Mouse (Mus musculus) stomach, embryonic 14.5 days (tissue): ENCODE measurements around the gene Chchd4. TPM values are rescaled to one million over a fixed set of nuclear protein-coding genes. Genes with fewer than 3 reads are reported as not detected.
A peak's percentile ranks its signal among the peaks of the same experiment; 100 is the strongest.

Experiments
- ATAC-seq: fragments of 200-750 bp; cut with Nextera tagmentation; 2 replicates; pipeline ENCODE4 v1.8.0; 2017; ENCODE audit warnings: low read depth, moderate TSS enrichment; ENCODE audit not compliant: insufficient number of reproducible peaks, insufficient read depth, low FRiP score
- H3K27ac ChIP-seq: fragments of 300-500 bp; sonication (generic); 2 replicates; pipeline ENCODE4 v1.5.1; 2014; ENCODE audit warnings: mild to moderate bottlenecking, low read length, moderate library complexity, mixed read lengths
- H3K27me3 ChIP-seq: fragments of 300-500 bp; sonication (generic); 2 replicates; pipeline ENCODE4 v1.6.1; 2014; ENCODE audit warnings: low read length, control low read depth, mixed read lengths; ENCODE audit not compliant: control insufficient read depth, insufficient read depth
- H3K36me3 ChIP-seq: fragments of 300-500 bp; sonication (generic); 2 replicates; pipeline ENCODE4 v1.6.1; 2014; ENCODE audit warnings: mild to moderate bottlenecking, control low read depth, low read length, moderate library complexity, mixed read lengths; ENCODE audit not compliant: control insufficient read depth, insufficient read depth
- H3K4me1 ChIP-seq: fragments of 300-500 bp; sonication (generic); 2 replicates; pipeline ENCODE4 v1.6.1; 2014; ENCODE audit warnings: low read length, control low read depth, mixed read lengths; ENCODE audit not compliant: control insufficient read depth, insufficient read depth
- H3K4me2 ChIP-seq: fragments of 300-500 bp; sonication (generic); replicated peaks from 2 replicates; pipeline ENCODE4 v1.6.1; 2014; ENCODE audit warnings: low read depth, low read length, control low read depth
- H3K4me3 ChIP-seq: fragments of 300-500 bp; sonication (generic); 2 replicates; pipeline ENCODE4 v1.5.1; 2014; ENCODE audit warnings: low read depth, low read length, control low read depth
- H3K9ac ChIP-seq: fragments of 300-500 bp; sonication (generic); replicated peaks from 2 replicates; pipeline ENCODE4 v1.6.1; 2014; ENCODE audit warnings: low read depth, mild to moderate bottlenecking, control low read depth, low read length, moderate library complexity, mixed read lengths
- H3K9me3 ChIP-seq: fragments of 300-500 bp; sonication (generic); 2 replicates; pipeline ENCODE4 v1.6.1; 2016; ENCODE audit warnings: low read depth, low read length, control low read depth; ENCODE audit not compliant: control insufficient read depth
- WGBS: fragments of 180-500 bp; shearing (Covaris S2); extraction: QIAGEN DNeasy Blood & Tissue Kit; methylation state at CpG from one replicate; pipeline ENCODE4 v1.1.7; 2014; 5-methylcytosine and 5-hydroxymethylcytosine counted together
- polyA plus RNA-seq: library from polyadenylated mRNA; unstranded; fragments of >200 nt; fragmentation: Nextera tagmentation; extraction: Ambion mirVana; gene quantifications from 2 replicates; pipeline ENCODE4 v1.2.1, GENCODE M21; 2014

Chchd4 gene
- polyA plus RNA-seq, 1 experiment from 2014 or later = 26.4 TPM

DNA sequence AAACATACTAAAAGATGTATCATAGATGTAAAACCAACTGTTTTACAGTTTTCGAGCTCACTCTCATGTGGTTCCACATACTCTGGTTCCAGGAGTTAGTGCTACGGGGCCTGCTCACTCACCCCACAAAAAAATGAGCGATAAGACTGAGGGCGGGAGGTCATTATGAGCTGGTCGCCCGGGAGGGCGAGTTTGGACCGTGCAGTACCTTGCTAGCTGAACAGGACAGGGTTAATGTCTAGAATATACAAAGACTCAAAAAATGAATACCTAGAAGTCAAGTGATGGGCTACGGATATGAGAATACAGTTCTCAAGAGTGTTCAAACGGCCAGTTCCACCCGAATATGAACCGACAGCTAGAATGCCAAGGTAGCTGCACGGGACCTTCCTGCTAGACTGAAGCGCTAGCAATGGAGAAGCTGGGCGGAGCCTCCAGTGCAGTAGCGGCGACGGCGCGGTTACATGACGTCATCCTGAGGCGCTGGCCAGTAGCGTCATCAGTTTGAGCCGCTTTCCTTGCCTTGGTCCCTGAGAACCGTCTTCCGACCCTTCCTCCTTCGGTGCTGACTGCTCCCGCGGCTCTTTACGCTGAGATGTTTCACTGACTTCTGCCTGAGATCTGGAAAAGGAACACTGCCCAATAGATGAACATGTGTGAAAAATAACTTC lies 32.7 kb downstream of the Chchd4 start:
- Histone ChIP-seq H3K9me3 (no peaks in the 10 kb centered on the region), H3K4me2 (peak overlapping the region; percentile 96), H3K4me1 (0 out of 2 replicates have a peak, but pooled peaks cover 4% of the 10 kb centered on the region), H3K9ac (peak overlapping the region; percentile 40), H3K27me3 (no peaks in the 10 kb centered on the region), H3K36me3 (no peaks in the 10 kb centered on the region), H3K27ac (peak overlapping the region; percentile 78), H3K4me3 (peak overlapping the region; percentile 65)
- WGBS = 2% methylated on average over 30 of the region's 30 CpGs
- peak; percentile 94 for ATAC-seq

DNA sequence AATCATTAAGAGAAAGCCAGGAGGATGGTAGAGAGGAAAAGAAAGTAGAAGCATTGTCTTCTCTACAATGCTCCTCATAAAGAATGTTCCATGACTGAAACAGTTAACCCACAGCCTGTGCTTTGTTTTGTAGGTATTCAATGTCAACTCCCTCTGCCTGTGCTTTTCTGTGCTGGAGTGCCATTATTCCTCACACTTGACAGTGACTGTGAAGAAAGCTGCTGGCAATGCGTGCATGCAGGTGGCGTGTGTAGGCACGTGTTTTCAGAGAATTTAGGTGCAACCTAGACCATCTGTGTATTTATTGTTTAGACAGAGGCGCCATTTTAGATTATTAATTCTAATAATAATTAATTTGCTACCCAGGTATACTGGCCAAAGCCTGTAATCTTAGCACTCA lies 49.2 kb downstream of the Chchd4 start:
- no peak for ATAC-seq
- no peaks in the 10 kb centered on the region for H3K27me3 ChIP-seq
- no peaks in the 10 kb centered on the region for H3K9me3 ChIP-seq
- WGBS = 38% methylated on average over 4 of the region's 4 CpGs
- H3K27ac ChIP-seq = no peak overlapping the region
- no peaks in the 10 kb centered on the region for H3K36me3 ChIP-seq
- no peaks in the 10 kb centered on the region for H3K4me1 ChIP-seq
- no peak overlapping the region for H3K4me3 ChIP-seq
- H3K4me2 ChIP-seq = no peak overlapping the region
- H3K9ac ChIP-seq = no peak overlapping the region

DNA sequence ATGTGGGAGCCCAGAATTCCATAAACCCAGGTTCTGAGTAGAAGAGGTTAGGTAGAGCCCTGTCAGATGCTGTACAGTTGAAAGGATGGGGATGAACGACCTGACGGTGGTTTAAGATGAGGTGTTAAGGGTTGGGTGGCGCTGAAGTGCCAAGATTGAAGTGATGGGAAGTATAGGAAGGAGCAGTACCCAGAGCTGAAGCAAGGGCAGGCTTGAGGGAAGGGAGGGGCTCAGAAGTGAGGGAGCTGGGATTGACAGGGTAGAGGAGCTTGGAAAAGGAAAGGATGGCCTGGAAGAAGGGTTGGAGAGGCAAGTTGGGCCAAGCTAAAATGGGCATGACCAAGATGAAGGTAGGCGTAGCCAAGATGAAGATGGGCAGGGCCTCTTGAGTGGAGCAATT lies 51.7 kb downstream of the Chchd4 start:
- Histone ChIP-seq H3K36me3 (no peaks in the 10 kb centered on the region), H3K9ac (no peak overlapping the region), H3K27me3 (no peaks in the 10 kb centered on the region), H3K9me3 (no peaks in the 10 kb centered on the region), H3K27ac (no peak overlapping the region), H3K4me2 (no peak overlapping the region), H3K4me3 (no peak overlapping the region), H3K4me1 (no peaks in the 10 kb centered on the region)
- WGBS = 71% methylated on average over 4 of the region's 4 CpGs
- ATAC-seq = no peak

DNA sequence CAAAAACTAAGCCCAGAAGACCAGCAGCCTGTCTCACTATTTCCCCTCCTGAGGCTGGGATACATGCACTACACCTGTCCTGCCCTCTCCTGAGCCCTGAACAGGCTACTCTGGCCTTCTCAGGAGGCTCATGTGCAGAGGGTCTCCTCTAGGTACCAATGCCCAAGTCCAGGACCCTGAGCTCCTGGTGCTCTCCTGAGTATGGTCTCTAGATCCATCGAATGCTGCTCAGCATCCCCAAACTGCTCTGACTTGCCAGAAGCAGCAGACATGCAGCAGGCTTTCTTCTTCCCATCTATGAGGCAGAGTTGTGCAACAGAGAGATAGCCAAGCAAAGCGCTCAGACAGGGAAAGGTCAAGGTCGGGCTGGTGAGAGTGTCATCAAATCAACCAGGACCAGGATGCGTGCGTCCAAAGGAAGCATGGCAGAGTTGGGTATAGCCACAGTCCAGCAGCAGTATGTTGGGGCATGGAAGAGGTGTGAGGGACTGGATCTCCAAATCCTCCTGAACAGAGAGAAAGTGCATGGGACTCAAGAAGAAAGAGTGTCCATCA lies 56.0 kb downstream of the Chchd4 start:
- 73% methylated on average over 5 of the region's 5 CpGs for WGBS
- Histone ChIP-seq H3K4me2 (no peak overlapping the region), H3K4me1 (no peaks in the 10 kb centered on the region), H3K27me3 (peaks cover 12% of the 10 kb centered on the region), H3K27ac (no peak overlapping the region), H3K9ac (no peak overlapping the region), H3K36me3 (no peaks in the 10 kb centered on the region), H3K4me3 (no peak overlapping the region), H3K9me3 (no peaks in the 10 kb centered on the region)
- no peak for ATAC-seq

DNA sequence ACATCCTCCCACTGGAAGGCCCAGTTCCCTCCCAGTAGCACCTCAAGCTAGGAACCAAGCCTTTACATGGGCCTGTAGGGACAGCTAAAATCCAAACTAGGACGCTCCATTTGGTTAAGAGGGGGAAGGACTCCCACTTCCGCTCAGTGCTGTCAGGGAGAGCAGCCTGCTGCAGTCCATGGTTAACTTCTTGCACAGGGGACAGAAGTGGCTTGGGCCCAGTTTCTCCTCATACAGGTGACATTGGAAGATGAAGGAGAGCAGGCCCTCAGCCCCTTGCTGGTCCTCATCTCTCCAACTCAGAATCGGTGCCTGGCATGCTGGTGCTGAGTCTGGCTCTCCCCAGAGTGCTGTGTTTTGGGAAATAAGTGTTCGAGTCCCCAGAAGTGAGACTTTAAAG lies 57.2 kb downstream of the Chchd4 start:
- 83% methylated on average over 4 of the region's 4 CpGs for WGBS
- H3K27me3 ChIP-seq = peaks cover 25% of the 10 kb centered on the region

DNA sequence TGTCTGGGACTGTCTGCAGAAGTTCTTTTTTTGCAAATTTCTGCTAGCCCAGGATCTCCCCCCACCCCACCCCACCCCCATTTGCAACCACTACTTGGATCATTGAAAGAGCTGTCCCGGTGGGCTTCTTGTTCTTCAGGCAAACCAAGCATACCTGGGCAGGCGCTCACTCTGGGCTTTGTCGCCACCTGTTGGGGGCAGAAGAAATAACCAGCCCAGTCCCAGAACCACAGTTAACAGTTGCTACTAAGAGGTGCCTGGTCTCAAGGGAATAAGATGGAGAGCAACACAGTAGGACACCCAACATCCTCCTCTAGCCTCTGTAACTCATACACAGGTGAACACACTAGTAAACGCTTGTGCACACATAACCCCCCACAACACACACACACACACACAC lies 58.5 kb downstream of the Chchd4 start:
- H3K4me1 ChIP-seq = peaks cover 5% of the 10 kb centered on the region; the same call in 1 of the 2 replicates
- H3K4me2 ChIP-seq = no peak overlapping the region
- no peaks in the 10 kb centered on the region for H3K9me3 ChIP-seq
- ATAC-seq = no peak
- no peaks in the 10 kb centered on the region for H3K36me3 ChIP-seq
- WGBS = 1% methylated on average over 4 of the region's 4 CpGs
- H3K9ac ChIP-seq = no peak overlapping the region
- no peak overlapping the region for H3K4me3 ChIP-seq
- no peak overlapping the region for H3K27ac ChIP-seq
- H3K27me3 ChIP-seq = peaks cover 37% of the 10 kb centered on the region

More for the DNA sequence above, 57.2 kb downstream of the Chchd4 start:
- Histone ChIP-seq H3K4me3 (no peak overlapping the region), H3K9me3 (no peaks in the 10 kb centered on the region), H3K27ac (no peak overlapping the region), H3K36me3 (no peaks in the 10 kb centered on the region), H3K9ac (no peak overlapping the region), H3K4me2 (no peak overlapping the region), H3K4me1 (peaks cover 5% of the 10 kb centered on the region; the same call in 1 of the 2 replicates)
- no peak for ATAC-seq

Other genes with a start within 250 kb of the Chchd4 start
- not detected in 2 replicates for gene Wnt7a, start 62.2 kb downstream of the Chchd4 start, polyA plus RNA-seq
- 52.7 and 54.3 TPM in 2 replicates for gene Tmem43, start 157 bp upstream of the Chchd4 start, polyA plus RNA-seq
- gene Xpc, start 42.3 kb upstream of the Chchd4 start, polyA plus RNA-seq = 15.8 and 17.7 TPM in 2 replicates
- gene Lsm3, start 42.4 kb upstream of the Chchd4 start, polyA plus RNA-seq = 252 and 279 TPM in 2 replicates
- gene Slc6a6, start 210.5 kb upstream of the Chchd4 start, polyA plus RNA-seq = 60.3 and 65.1 TPM in 2 replicates